Comparison of ENCODE assay signal across 10 mouse cellular contexts in genomic region chr11:117782705-117783034, GRCm38 (mm10). TPM values are rescaled to one million over a fixed set of nuclear protein-coding genes. Genes with fewer than 3 reads are reported as not detected.
DNase-seq lines count a peak whose midpoint lies in the region; ATAC-seq and TF ChIP-seq lines count a peak whose summit lies in the region.
"Had no signal": no experiment of that assay in that cellular context is flagged by ENCODE, and none has a peak within 500 bp of the region (broad histone marks: within the 10 kb centered on the region; RNA-seq: fewer than 3 reads in every experiment).

No protein-coding gene starts in this region.

- DNase-seq in heart, adult 11 months, result no peak
- peak; percentile 51 for DNase-seq in MEL (ENCODE audit: low read depth, low spot score)
- DNase-seq in midbrain, embryonic 11.5 days (ENCODE audit: low spot score, missing footprints), result no peak
- DNase-seq in adrenal gland, postnatal 10 days, result no peak
- DNase-seq in spleen, postnatal 36 days (ENCODE audit: low spot score in 2 of 2), result no peak
- DNase-seq in frontal cortex, adult 2 months (ENCODE audit: extremely low spot score in 1 of 2, low spot score in 1 of 2), result no peak
- DNase-seq: layer of hippocampus, adult 9-11 months had no signal

- ATAC-seq in heart, embryonic 16.5 days (replicated peaks; ENCODE audit: extremely low read depth, insufficient read depth, low FRiP score), result no peak
- no peak for ATAC-seq in hindbrain, embryonic 12.5 days (ENCODE audit: low FRiP score)
- no peak for ATAC-seq in midbrain, embryonic 11.5 days (ENCODE audit: low FRiP score)

- peak overlapping the region; percentile 98 for H3K4me2 ChIP-seq in heart, embryonic 16.5 days (ENCODE audit: low read depth, low read length)
- H3K4me2 ChIP-seq in hindbrain, embryonic 12.5 days (replicated peaks), result peak overlapping the region; percentile 54
- peak overlapping the region; percentile 58 for H3K4me2 ChIP-seq in midbrain, embryonic 11.5 days

- WGBS in heart, embryonic 16.5 days, result 47% methylated on average over 9 of the region's 9 CpGs
- WGBS in hindbrain, embryonic 12.5 days, result 37% methylated on average over 9 of the region's 9 CpGs
- 42% methylated on average over 9 of the region's 9 CpGs for WGBS in midbrain, embryonic 11.5 days

- H3K27me3 ChIP-seq in heart, embryonic 16.5 days (ENCODE audit: control insufficient read depth, insufficient read depth, low read length), result no peaks in the 10 kb centered on the region; the same call in 1 of the 2 replicates
- H3K27me3 ChIP-seq in MEL (ENCODE audit: control insufficient read depth in 1 of 2, insufficient read depth in 2 of 2, low read length in 2 of 2), result no peaks in the 10 kb centered on the region
- H3K27me3 ChIP-seq in hindbrain, embryonic 12.5 days, result peaks cover 53% of the 10 kb centered on the region
- peaks cover 47% of the 10 kb centered on the region for H3K27me3 ChIP-seq in midbrain, embryonic 11.5 days (ENCODE audit: control insufficient read depth, insufficient read depth, low read length)

- no peaks in the 10 kb centered on the region for H3K9me3 ChIP-seq in heart, embryonic 16.5 days (replicated peaks; ENCODE audit: control insufficient read depth, low read length)
- H3K9me3 ChIP-seq in MEL (replicated peaks; ENCODE audit: insufficient read depth, low read length), result no peaks in the 10 kb centered on the region
- H3K9me3 ChIP-seq in hindbrain, embryonic 12.5 days (replicated peaks), result no peaks in the 10 kb centered on the region
- no peaks in the 10 kb centered on the region for H3K9me3 ChIP-seq in midbrain, embryonic 11.5 days (ENCODE audit: control insufficient read depth, low read length)

- peaks cover 33% of the 10 kb centered on the region for H3K4me1 ChIP-seq in heart, embryonic 16.5 days (ENCODE audit: control insufficient read depth, insufficient read depth, low read length)
- peaks cover 3 to 13% of the 10 kb centered on the region in 2 experiments; a peak in 2 of 4 replicates for H3K4me1 ChIP-seq in MEL (ENCODE audit: control insufficient read depth in 1 of 2, insufficient read depth in 2 of 2, low read length in 2 of 2)
- H3K4me1 ChIP-seq in hindbrain, embryonic 12.5 days, result peaks cover 55% of the 10 kb centered on the region
- H3K4me1 ChIP-seq in midbrain, embryonic 11.5 days (ENCODE audit: control insufficient read depth, insufficient read depth, low read length), result peaks cover 17% of the 10 kb centered on the region

- H3K9ac ChIP-seq in heart, embryonic 16.5 days (ENCODE audit: low read length), result peak overlapping the region; percentile 43
- peak overlapping the region; percentile 82 for H3K9ac ChIP-seq in MEL (ENCODE audit: control insufficient read depth, low read depth, low read length, poor library complexity, severe bottlenecking)
- peak overlapping the region; percentile 44 for H3K9ac ChIP-seq in hindbrain, embryonic 12.5 days
- peak overlapping the region; percentile 42; the same call in 1 of the 2 replicates for H3K9ac ChIP-seq in midbrain, embryonic 11.5 days (ENCODE audit: low read length)

- no peak for TF ChIP-seq POLR2A in MEL (IDR thresholded peaks at IDR 0.05; ENCODE audit: control insufficient read depth in 1 of 2, insufficient read depth in 1 of 2, low read depth in 1 of 2, low read length in 2 of 2, poor library complexity in 1 of 2)

- peak overlapping the region; percentile 44 for H3K4me3 ChIP-seq in heart, embryonic 16.5 days (ENCODE audit: low read length)
- peak overlapping the region; percentile 74 to 81 for H3K4me3 ChIP-seq in MEL (ENCODE audit: control insufficient read depth in 1 of 2, insufficient read depth in 1 of 2, low read depth in 2 of 2, low read length in 2 of 2)
- peak overlapping the region; percentile 30 for H3K4me3 ChIP-seq in hindbrain, embryonic 12.5 days
- peak overlapping the region; percentile 14 for H3K4me3 ChIP-seq in midbrain, embryonic 11.5 days (ENCODE audit: low read depth, low read length)

- no peak for TF ChIP-seq RAD21 in MEL (IDR thresholded peaks at IDR 0.05; ENCODE audit: low read depth, low read length)

- TF ChIP-seq CTCF in MEL (IDR thresholded peaks at IDR 0.05 in 2 of 3, conservative IDR thresholded peaks at IDR 0.05 in 1 of 3; ENCODE audit: control insufficient read depth in 1 of 3, insufficient read depth in 1 of 3, low read depth in 2 of 3, low read length in 3 of 3, poor library complexity in 1 of 3, severe bottlenecking in 1 of 3), result no peak

- H3K79me2 ChIP-seq in MEL (ENCODE audit: control insufficient read depth, insufficient read depth, low read length, poor library complexity), result peaks cover 33% of the 10 kb centered on the region

- H3K36me3 ChIP-seq in heart, embryonic 16.5 days (ENCODE audit: control insufficient read depth, insufficient read depth), result no peaks in the 10 kb centered on the region; the same call in 1 of the 2 replicates
- H3K36me3 ChIP-seq in MEL (ENCODE audit: control insufficient read depth in 1 of 2, insufficient read depth in 2 of 2, low read length in 2 of 2), result no peaks in the 10 kb centered on the region
- H3K36me3 ChIP-seq in hindbrain, embryonic 12.5 days, result no peaks in the 10 kb centered on the region
- H3K36me3 ChIP-seq in midbrain, embryonic 11.5 days (ENCODE audit: control insufficient read depth, insufficient read depth, low read length), result no peaks in the 10 kb centered on the region

- peak overlapping the region; percentile 90 for H3K27ac ChIP-seq in heart, embryonic 16.5 days (ENCODE audit: low read length)
- H3K27ac ChIP-seq in MEL (ENCODE audit: control insufficient read depth, low read depth, low read length), result peak overlapping the region; percentile 96
- no peak overlapping the region for H3K27ac ChIP-seq in hindbrain, embryonic 12.5 days
- H3K27ac ChIP-seq in midbrain, embryonic 11.5 days (ENCODE audit: low read depth, low read length), result no peak overlapping the region

- TF ChIP-seq EP300 in MEL (IDR thresholded peaks at IDR 0.05; ENCODE audit: low read depth in 1 of 2, low read length in 2 of 2), result no peak

TF ChIP-seq in MEL, 35 proteins besides CTCF, POLR2A, EP300 and RAD21 (continues in another document):
- TF ChIP-seq RCOR1 (IDR thresholded peaks at IDR 0.05; ENCODE audit: low read depth, low read length) (no peak), MYB (IDR thresholded peaks at IDR 0.05; ENCODE audit: low read depth, low read length) (no peak), MYC (IDR thresholded peaks at IDR 0.05; ENCODE audit: low read depth, low read length) (no peak), MXI1 (IDR thresholded peaks at IDR 0.05; ENCODE audit: low read depth, low read length) (peak; percentile 12)

RNA-seq across cellular contexts. Expression of gene Tmc6, which starts 0.7 kb away (rescaled TPM):
- 28.4 and 30.8 TPM in 2 replicates for polyA plus RNA-seq in heart, embryonic 16.5 days (2015; fragmentation: Nextera tagmentation; extraction: Ambion mirVana)
- total RNA-seq in MEL (2012; rRNA removed), result 52.0 and 61.2 TPM in 2 replicates
- polyA plus RNA-seq in MEL (2012; ENCODE audit: insufficient read depth in 1 of 2, insufficient read length in 2 of 2, low read depth in 1 of 2, low replicate concordance in 2 of 2, missing spikeins in 1 of 2), result 10 to 100 TPM in 1 of 2 experiments, not detected in 1; 48.8 TPM
- polyA plus RNA-seq in hindbrain, embryonic 12.5 days (2016; fragmentation: Nextera tagmentation; extraction: Ambion mirVana), result 9.2 and 11.3 TPM in 2 replicates
- 4.5 and 4.7 TPM in 2 replicates for polyA plus RNA-seq in midbrain, embryonic 11.5 days (2014; fragmentation: Nextera tagmentation; extraction: Ambion mirVana)
- total RNA-seq in adrenal gland, postnatal 10 days (2021), result 10 to 100 TPM; 35.5 to 53.2 TPM
- 7.1 and 7.2 TPM in 2 replicates for polyA plus RNA-seq in frontal cortex, adult 2 months (2012; rRNA removed)

RNA-seq across cellular contexts. Expression of gene Tmc8, which starts 0.8 kb away (rescaled TPM):
- polyA plus RNA-seq in heart, embryonic 16.5 days (2015; fragmentation: Nextera tagmentation; extraction: Ambion mirVana), result 4.1 and 6.0 TPM in 2 replicates
- total RNA-seq in MEL (2012; rRNA removed), result 15.4 TPM in 2 replicates
- polyA plus RNA-seq in MEL (2012; ENCODE audit: insufficient read depth in 1 of 2, insufficient read length in 2 of 2, low read depth in 1 of 2, low replicate concordance in 2 of 2, missing spikeins in 1 of 2), result 10 to 100 TPM in 1 of 2 experiments, not detected in 1; 23.5 TPM
- 1.2 and 2.0 TPM in 2 replicates for polyA plus RNA-seq in hindbrain, embryonic 12.5 days (2016; fragmentation: Nextera tagmentation; extraction: Ambion mirVana)
- 1.0 and 1.2 TPM in 2 replicates for polyA plus RNA-seq in midbrain, embryonic 11.5 days (2014; fragmentation: Nextera tagmentation; extraction: Ambion mirVana)
- total RNA-seq in adrenal gland, postnatal 10 days (2021), result 1 to 10 TPM; 4.8 to 8.3 TPM
- polyA plus RNA-seq in frontal cortex, adult 2 months (2012; rRNA removed), result 0.42 and 0.50 TPM in 2 replicates

RNA-seq across cellular contexts. Expression of gene 6030468B19Rik, which starts 14.8 kb away (rescaled TPM):
- polyA plus RNA-seq in heart, embryonic 16.5 days (2015; fragmentation: Nextera tagmentation; extraction: Ambion mirVana), result 0.32 and 0.39 TPM in 2 replicates
- total RNA-seq in MEL (2012; rRNA removed), result 1.1 and 2.7 TPM in 2 replicates
- 1 to 10 TPM in 1 of 2 experiments, not detected in 1; 5.1 TPM for polyA plus RNA-seq in MEL (2012; ENCODE audit: insufficient read depth in 1 of 2, insufficient read length in 2 of 2, low read depth in 1 of 2, low replicate concordance in 2 of 2, missing spikeins in 1 of 2)
- polyA plus RNA-seq in hindbrain, embryonic 12.5 days (2016; fragmentation: Nextera tagmentation; extraction: Ambion mirVana), result 0.29 and 0.67 TPM in 2 replicates
- 0.65 and 1.3 TPM in 2 replicates for polyA plus RNA-seq in midbrain, embryonic 11.5 days (2014; fragmentation: Nextera tagmentation; extraction: Ambion mirVana)
- under 1 TPM; 0.42 to 0.45 TPM for total RNA-seq in adrenal gland, postnatal 10 days (2021)
- 0.23 and 0.32 TPM in 2 replicates for polyA plus RNA-seq in frontal cortex, adult 2 months (2012; rRNA removed)
- polyA plus RNA-seq: testis, adult 2 months had no signal

RNA-seq across cellular contexts. Expression of gene Gm20708, which starts 26.8 kb away (rescaled TPM):
- 0.92 and 2.4 TPM in 2 replicates for polyA plus RNA-seq in heart, embryonic 16.5 days (2015; fragmentation: Nextera tagmentation; extraction: Ambion mirVana)
- total RNA-seq in MEL (2012; rRNA removed), result 0.46 and 0.85 TPM in 2 replicates
- under 1 TPM in 1 of 2 experiments, not detected in 1; 0.70 TPM for polyA plus RNA-seq in MEL (2012; ENCODE audit: insufficient read depth in 1 of 2, insufficient read length in 2 of 2, low read depth in 1 of 2, low replicate concordance in 2 of 2, missing spikeins in 1 of 2)
- 0.47 and 0.50 TPM in 2 replicates for polyA plus RNA-seq in hindbrain, embryonic 12.5 days (2016; fragmentation: Nextera tagmentation; extraction: Ambion mirVana)
- polyA plus RNA-seq in midbrain, embryonic 11.5 days (2014; fragmentation: Nextera tagmentation; extraction: Ambion mirVana), result 0.15 and 0.20 TPM in 2 replicates
- total RNA-seq in adrenal gland, postnatal 10 days (2021), result under 1 TPM; 0.57 to 0.58 TPM
- polyA plus RNA-seq in frontal cortex, adult 2 months (2012; rRNA removed), result 0.61 and 1.3 TPM in 2 replicates
- polyA plus RNA-seq: testis, adult 2 months had no signal

RNA-seq across cellular contexts. Expression of gene Syngr2, which starts 26.8 kb away (rescaled TPM):
- polyA plus RNA-seq in heart, embryonic 16.5 days (2015; fragmentation: Nextera tagmentation; extraction: Ambion mirVana), result 111 and 133 TPM in 2 replicates
- 160 and 189 TPM in 2 replicates for total RNA-seq in MEL (2012; rRNA removed)
- 100 to 1,000 TPM in 1 of 2 experiments, not detected in 1; 384 TPM for polyA plus RNA-seq in MEL (2012; ENCODE audit: insufficient read depth in 1 of 2, insufficient read length in 2 of 2, low read depth in 1 of 2, low replicate concordance in 2 of 2, missing spikeins in 1 of 2)
- 24.2 and 24.4 TPM in 2 replicates for polyA plus RNA-seq in hindbrain, embryonic 12.5 days (2016; fragmentation: Nextera tagmentation; extraction: Ambion mirVana)
- 29.9 and 36.4 TPM in 2 replicates for polyA plus RNA-seq in midbrain, embryonic 11.5 days (2014; fragmentation: Nextera tagmentation; extraction: Ambion mirVana)
- total RNA-seq in adrenal gland, postnatal 10 days (2021), result 10 to 100 TPM; 60.2 to 69.5 TPM
- polyA plus RNA-seq in frontal cortex, adult 2 months (2012; rRNA removed), result 11.0 and 11.9 TPM in 2 replicates

Comparison
In these comparisons a context has a peak if more than half of its experiments do, and no peak if none do; other contexts are left out.
1. H3K27ac ChIP-seq: peak in heart, embryonic 16.5 days (single experiment) and MEL (single experiment); none in hindbrain, embryonic 12.5 days (single experiment) and midbrain, embryonic 11.5 days (single experiment).
2. H3K4me3 ChIP-seq: peak in every context shown above with its lines; median percentile 78 in MEL; 44 in heart, embryonic 16.5 days; 30 in hindbrain, embryonic 12.5 days; 14 in midbrain, embryonic 11.5 days.
3. Peak in every context shown above with its lines, with median percentiles within 50 percentile points of each other: H3K4me2 ChIP-seq and H3K9ac ChIP-seq.